Mouse (Mus musculus) cerebellum, adult (tissue): ENCODE results near the gene Uvrag.
"Not testable (repeated sequence)": the region's sequence is repeated elsewhere in the genome, so short reads cannot be mapped to it uniquely, and the experiment has no call there.

Experiments used
- ATAC-seq: cut with Nextera tagmentation; 2 replicates; pipeline ENCODE4 v1.9.2; 2017; ENCODE audit warnings: mild to moderate bottlenecking, moderate library complexity, mixed read lengths; ENCODE audit not compliant: insufficient number of reproducible peaks, low FRiP score, low TSS enrichment

Gene Uvrag

GRCm38 (mm10) chr7:98991204-98991761 is 149.7 kb downstream of the Uvrag start:
- ATAC-seq: no peak

- ATAC-seq: no peak
Observed at GRCm38 (mm10) chr7:98990510-98990909, 150.4 kb downstream of the Uvrag start.

DNA sequence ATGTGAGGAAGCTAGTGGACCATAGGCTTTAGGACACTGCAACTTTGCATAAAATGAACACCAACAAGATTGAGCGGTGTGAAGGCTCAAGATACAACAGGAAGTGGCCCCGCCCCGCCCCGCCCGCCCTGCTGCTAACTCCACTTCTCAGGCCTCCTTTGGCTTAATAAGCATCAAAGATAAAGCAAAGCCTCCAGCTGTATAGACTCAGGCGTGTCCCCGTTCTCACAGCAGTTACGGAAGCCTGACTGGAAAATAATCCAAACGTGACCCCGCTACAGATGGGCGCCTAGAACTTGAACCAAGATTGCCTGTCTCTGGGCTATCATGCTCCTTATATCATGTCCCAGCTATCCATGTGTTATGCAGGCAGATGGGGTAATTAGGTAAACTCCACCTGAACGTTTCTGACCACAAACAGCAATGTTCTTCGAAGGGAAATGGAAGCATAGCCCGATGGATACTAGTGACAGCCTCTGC is 153.9 kb downstream of the Uvrag start:
- ATAC-seq: no peak

- ATAC-seq: no peak
Observed at GRCm38 (mm10) chr7:98985935-98986334, 155.0 kb downstream of the Uvrag start.

DNA sequence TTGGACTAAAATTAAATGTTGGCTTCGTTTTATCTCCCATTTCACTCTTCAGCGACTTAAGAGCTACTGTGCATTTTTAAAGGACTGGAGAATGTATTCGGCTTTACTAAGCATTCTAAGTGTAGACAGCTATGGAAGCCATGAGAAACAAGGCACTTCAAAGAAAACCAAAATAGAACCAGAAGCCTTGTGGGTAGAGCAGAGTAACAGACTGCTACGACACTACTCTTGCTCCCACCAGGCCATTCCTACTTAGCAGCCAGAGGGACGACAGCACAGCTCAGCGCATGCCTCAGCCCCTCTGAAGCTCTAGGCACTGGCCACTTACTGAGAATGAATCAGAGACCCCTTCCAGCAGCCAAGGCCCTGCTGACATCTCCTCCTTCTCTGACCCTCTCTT is 155.5 kb downstream of the Uvrag start:
- no peak for ATAC-seq

- no peak for ATAC-seq
Observed at GRCm38 (mm10) chr7:98984319-98984718, 156.6 kb downstream of the Uvrag start.

DNA sequence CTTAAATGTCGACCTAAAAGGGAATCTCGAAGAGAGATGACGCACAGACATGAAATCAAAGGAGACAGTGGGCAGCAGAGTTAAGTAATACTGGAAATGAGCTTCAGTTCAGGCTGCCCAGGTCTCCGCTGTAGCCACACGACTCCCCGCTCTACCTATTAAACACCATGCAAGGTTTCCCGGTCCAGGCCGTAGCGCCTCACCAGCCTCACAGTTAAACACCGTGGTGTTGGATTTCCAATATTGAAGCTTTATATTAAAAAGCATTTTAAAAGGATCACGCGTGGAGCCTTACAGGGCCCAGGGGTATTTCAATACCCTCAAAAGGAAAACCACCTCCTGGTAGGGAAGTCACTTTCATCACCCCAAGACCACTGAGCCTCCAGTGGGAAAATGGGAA is 157.9 kb downstream of the Uvrag start:
- ATAC-seq: no peak

DNA sequence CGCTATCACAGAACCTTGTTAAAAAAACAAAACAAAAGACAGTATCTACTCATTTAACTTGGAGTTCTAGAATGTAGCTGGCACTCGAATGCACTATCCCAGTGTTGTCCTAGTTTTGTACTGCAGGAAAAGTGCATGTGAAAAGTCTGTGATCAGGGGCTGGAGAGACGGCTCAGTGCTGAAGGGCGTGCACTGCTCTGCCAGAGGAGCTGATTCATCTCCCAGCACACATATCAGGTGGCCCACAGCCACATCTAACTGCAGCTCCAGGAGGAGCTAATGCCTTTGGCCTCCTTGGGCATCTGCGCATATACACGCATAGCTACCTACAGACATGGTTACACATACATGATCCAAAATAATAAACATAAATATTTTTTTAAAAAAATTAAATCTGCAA is 159.5 kb downstream of the Uvrag start:
- ATAC-seq: no peak

GRCm38 (mm10) chr7:98976839-98977457 is 164.0 kb downstream of the Uvrag start:
- ATAC-seq: no peak

GRCm38 (mm10) chr7:98974590-98974989 is 166.4 kb downstream of the Uvrag start:
- no peak for ATAC-seq

DNA sequence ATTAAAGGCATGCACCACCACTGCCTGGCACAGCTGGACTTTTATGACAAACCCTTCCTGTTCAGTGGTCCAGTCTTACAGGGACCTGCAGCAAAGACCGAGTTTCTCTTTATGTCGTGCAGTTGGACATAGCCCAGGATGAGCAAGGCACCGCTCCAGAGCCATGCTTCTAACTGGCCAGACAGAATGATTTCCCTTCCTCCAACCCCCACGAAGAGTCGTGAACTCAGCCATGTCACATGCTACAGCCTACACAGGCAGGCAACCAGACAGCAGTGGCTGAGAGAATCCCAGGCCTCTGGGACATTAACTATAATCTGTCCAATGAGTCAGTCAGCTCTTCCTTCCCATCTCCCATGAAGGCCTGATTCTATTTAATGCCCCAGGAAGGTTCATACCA is 170.2 kb downstream of the Uvrag start:
- no peak for ATAC-seq

DNA sequence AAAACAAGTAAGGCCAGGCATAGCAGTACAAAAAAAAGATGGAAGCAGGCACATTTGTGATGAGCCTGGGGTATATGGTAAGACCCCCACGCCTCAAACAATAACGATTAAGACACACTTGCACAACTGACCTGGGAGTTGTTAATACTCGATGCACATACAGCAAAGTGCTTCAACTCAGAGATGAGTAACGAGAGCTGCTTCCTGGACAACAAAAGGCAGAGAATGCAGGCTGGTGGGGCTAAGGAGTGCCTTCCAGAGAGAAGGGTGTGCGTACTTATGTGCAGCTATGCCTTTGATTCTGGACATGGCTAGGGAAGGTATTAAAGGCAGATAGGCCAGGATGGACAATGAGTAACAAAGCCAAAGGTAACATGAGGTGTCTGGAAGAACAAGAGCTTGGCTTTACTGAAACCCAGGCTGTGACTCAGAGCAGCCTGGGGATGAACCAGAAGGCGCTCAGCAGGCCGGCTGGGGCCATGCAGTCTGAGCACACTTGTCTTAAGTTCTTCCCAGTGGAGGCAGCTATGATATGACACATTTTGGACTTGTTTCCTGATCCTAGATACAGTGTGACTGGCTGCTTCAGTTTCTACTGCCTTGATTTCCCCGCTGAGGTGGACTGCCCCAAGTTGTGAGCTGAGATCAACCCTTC is 172.1 kb downstream of the Uvrag start:
- peak; percentile 87 for ATAC-seq

- no peak for ATAC-seq
Observed at GRCm38 (mm10) chr7:98968082-98968674, 172.8 kb downstream of the Uvrag start.

DNA sequence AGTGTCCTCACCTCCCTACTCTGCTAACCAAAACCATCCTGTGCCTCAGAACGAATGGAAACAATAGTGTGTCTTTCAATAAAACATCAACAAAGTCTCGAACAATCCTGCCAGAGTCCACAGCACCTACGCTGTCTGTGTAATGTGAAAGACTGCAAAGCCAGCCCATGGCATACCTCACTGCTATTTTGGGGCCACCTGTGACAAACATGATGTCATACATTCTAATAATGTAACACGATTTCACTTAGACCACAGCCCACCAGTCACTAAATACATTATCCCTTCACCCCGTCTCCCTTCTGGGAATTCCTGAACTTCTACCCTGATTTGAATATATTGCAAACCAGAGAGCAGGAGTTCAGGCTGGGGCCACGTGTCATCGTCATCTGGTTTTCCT is 173.3 kb downstream of the Uvrag start:
- no peak for ATAC-seq

DNA sequence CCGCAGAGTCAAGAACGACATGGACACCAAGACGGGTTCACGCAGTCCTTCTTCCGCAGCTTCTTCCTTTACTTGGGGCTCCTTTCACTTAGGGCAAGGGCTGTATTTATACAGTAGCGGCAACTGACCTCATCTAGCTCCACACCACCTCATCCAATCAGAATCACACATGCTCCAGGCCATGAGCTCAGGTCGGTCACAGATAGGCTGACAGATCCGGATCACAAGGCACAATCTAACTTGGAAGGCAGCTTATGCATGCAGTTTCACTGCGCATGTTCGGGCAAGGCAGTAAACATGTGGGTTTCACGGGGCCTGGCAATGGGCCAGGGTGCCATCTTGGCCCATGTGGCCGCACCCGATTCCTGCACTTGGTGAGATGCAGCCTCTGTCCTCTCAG is 177.4 kb downstream of the Uvrag start:
- ATAC-seq: not testable (repeated sequence)

- peak; percentile 75; the same call in 1 of the 2 replicates for ATAC-seq
Observed at GRCm38 (mm10) chr7:98962547-98963311, 178.2 kb downstream of the Uvrag start.

DNA sequence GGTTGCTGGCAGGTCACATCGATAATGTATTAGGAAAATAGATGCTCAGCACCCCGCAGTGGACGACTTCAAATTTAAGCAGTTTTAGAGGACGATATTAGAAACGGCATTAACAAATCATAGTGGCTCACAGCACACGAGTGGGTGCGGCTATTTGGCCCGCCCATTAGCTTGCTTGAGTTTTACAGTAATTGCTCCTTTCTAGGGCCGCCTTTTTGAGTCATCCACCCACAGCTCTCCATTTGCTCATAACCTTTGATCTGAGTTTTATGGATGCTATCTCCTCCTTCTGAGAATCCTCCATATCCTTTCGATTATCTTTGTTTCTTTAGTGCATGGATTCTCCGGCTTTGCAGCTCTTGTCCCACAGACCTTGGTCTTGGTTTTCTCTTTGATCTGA is 178.9 kb downstream of the Uvrag start:
- ATAC-seq: no peak

DNA sequence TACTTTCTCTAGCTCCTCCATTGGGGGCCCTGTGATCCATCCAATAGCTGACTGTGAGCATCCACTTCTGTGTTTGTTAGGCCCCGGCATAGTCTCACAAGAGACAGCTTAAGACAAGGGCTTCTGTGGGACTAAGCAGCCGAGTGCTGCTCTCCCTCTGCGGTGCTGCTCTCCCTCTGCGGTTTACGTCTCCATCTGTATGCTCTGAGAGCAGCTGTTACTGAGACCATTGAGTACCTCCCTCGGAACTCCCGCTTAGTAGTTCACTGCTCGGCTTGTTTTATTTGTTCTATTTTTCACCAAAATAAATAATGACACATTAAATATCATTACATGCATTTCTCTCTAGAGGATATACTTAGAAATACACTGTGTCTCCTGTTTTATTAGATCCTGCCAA is 180.7 kb downstream of the Uvrag start:
- no peak for ATAC-seq

DNA sequence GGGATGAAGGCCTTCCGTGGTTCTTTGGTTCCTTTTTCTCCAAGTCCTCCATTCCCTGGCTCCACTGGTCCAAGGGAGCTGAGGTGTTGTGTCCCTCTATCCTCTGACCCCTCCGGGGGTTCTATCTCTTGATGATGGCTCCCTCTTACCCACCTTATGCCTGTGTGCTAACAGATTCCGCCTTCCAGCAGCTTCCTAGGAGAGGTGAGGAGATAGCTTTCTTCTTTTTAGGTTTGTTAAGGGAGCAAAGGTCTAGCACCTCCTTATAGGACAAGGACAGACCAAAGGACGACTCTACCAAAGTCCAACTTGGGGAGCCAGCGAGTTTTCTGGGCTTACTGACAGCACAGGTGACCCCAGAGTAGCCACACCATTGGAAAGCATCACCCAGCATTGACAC is 181.7 kb downstream of the Uvrag start:
- ATAC-seq: no peak

DNA sequence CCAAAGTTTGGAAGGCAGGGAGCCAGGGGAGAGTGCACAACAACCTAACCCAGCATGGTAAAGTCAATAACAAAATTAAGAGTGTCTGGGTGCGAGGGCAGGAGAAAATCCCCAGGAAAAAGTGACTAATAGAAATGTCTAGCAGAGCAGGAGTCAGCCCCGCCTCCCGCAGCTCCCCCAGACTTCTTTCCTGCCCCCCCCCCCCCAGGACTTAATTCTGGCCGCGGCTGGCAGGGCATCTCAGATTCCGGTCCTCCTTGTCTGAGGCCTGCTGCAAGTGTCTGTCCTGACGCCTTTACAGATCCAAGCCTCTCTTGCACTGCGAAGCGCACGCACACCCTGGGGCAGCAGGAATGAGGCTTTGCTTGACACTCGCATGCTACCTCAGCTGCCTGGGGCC is 182.8 kb downstream of the Uvrag start:
- no peak for ATAC-seq
